Mouse (Mus musculus) neural tube, embryonic 15.5 days (tissue): ENCODE data around the gene Arhgef6. TPM values are rescaled to one million over a fixed set of nuclear protein-coding genes. Genes with fewer than 3 reads are reported as not detected.

Source experiments
- ATAC-seq: fragments of 200-750 bp; cut with Nextera tagmentation; 2 replicates; pipeline ENCODE4 v1.8.0; 2017; ENCODE audit warnings: mild to moderate bottlenecking, moderate TSS enrichment, moderate library complexity; ENCODE audit not compliant: low FRiP score
- H3K27ac ChIP-seq: fragments of 300-500 bp; sonication (generic); replicated peaks from 2 replicates; pipeline ENCODE4 v1.5.1; 2015; ENCODE audit warnings: mild to moderate bottlenecking, inconsistent platforms
- H3K27me3 ChIP-seq: fragments of 300-500 bp; sonication (generic); replicated peaks from 2 replicates; pipeline ENCODE4 v1.6.1; 2015; ENCODE audit warnings: inconsistent platforms
- H3K36me3 ChIP-seq: fragments of 300-500 bp; sonication (generic); 2 replicates; pipeline ENCODE4 v1.6.1; 2015; ENCODE audit warnings: inconsistent platforms
- H3K4me1 ChIP-seq: fragments of 300-500 bp; sonication (generic); 2 replicates; pipeline ENCODE4 v1.6.1; 2015; ENCODE audit warnings: inconsistent platforms
- H3K4me2 ChIP-seq: fragments of 300-500 bp; sonication (generic); 2 replicates; pipeline ENCODE4 v1.6.1; 2015; ENCODE audit warnings: inconsistent platforms, mild to moderate bottlenecking, moderate library complexity
- H3K4me3 ChIP-seq: fragments of 300-500 bp; sonication (generic); replicated peaks from 2 replicates; pipeline ENCODE4 v1.5.1; 2015; ENCODE audit warnings: mild to moderate bottlenecking, inconsistent platforms
- H3K9ac ChIP-seq: fragments of 300-500 bp; sonication (generic); replicated peaks from 2 replicates; pipeline ENCODE4 v1.6.1; 2015; ENCODE audit warnings: mild to moderate bottlenecking, inconsistent platforms
- H3K9me3 ChIP-seq: fragments of 300-500 bp; sonication (generic); replicated peaks from 2 replicates; pipeline ENCODE4 v1.6.1; 2016; ENCODE audit warnings: inconsistent platforms
- WGBS: fragments of 180-500 bp; shearing (Covaris S2); methylation state at CpG from one replicate; pipeline ENCODE4 v1.1.7; 2015; ENCODE audit warnings: mixed read lengths; 5-methylcytosine and 5-hydroxymethylcytosine counted together
- polyA plus RNA-seq: library from polyadenylated mRNA; unstranded; fragments of >200 nt; fragmentation: Nextera tagmentation; extraction: Ambion mirVana; gene quantifications from 2 replicates; pipeline ENCODE4 v1.2.1, GENCODE M21; 2015

The Arhgef6 gene
- polyA plus RNA-seq: 5.6 and 9.8 TPM in 2 replicates

DNA sequence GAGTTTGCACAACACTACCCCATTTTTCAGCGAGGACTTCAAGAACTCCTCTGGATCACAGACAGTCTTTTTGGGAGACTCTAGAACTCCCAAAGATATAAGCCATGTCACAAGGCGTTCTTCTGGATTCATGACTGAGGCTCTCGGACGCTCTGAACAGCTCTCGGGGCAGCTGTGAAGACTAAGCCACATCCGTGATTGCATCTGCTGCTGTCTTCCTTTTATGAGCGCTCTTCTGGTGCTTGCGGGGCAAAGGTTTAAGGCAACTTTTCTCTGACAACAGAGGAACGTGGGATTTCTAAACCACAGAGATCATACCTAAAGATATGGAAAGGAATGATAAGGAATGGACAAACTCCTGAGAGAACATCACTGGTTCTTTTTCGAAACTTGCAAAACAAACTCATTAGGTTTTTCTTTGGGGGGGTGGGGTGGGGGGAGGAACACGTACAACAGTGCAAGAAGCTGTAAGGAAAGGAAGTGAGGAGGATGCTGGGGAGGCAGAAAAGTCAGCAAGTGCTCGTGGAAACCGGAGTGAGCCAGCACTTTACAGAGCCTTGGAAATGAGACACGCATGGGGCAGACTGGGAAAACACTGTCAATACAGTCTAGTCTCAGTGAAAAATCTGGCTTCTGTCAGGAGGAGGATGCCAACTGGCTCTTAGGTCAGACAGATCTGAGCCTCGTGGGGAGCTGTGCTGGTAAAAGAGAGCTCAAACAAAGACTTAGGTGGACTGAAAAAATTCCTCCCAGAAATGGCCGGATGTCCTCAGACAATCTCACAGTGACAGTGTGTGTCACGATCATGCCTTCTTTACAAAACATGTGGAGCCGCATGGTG is at the start of gene Arhgef6:
Arhgef6 (minus strand) TSS at position 359 of the 841 bp plus-strand sequence.
- H3K36me3 ChIP-seq: no peaks in the 10 kb centered on the region
- no peak within 1 kb of the TSS for H3K9ac ChIP-seq
- H3K4me3 ChIP-seq: no peak within 1 kb of the TSS
- no peak within 1 kb of the TSS for H3K4me2 ChIP-seq
- H3K9me3 ChIP-seq: no peaks in the 10 kb centered on the region
- H3K27ac ChIP-seq: no peak within 1 kb of the TSS
- no peaks in the 10 kb centered on the region for H3K27me3 ChIP-seq
- WGBS: 67% methylated on average over 18 of the region's 18 CpGs
- ATAC-seq: no peak
- H3K4me1 ChIP-seq: no peaks in the 10 kb centered on the region

DNA sequence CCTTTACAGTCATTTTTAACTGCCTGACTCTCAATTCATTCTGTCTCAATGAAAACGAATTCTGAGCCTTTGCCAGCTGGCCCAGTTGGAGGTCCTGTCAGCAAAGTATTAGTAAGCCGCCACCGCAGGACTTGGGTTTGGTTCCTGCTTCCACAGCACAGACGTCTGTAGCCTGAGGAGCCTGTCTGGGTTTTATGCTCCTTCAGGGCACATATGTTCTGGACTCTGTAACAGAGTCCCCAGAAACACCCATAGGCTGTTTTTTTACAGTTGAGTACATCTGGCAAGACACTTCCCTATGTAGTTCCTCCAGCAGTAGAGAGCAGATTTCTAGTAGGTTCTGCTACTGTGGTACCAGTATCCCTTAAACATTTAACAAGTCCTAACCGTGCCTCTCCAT is 42.4 kb upstream of the Arhgef6 start:
- Histone ChIP-seq H3K36me3 (peaks cover 25% of the 10 kb centered on the region), H3K27me3 (no peaks in the 10 kb centered on the region), H3K9me3 (no peaks in the 10 kb centered on the region), H3K4me3 (no peak overlapping the region), H3K4me2 (no peak overlapping the region), H3K27ac (no peak overlapping the region), H3K9ac (no peak overlapping the region), H3K4me1 (no peaks in the 10 kb centered on the region)
- no peak for ATAC-seq
- 58% methylated on average over 5 of the region's 5 CpGs for WGBS

DNA sequence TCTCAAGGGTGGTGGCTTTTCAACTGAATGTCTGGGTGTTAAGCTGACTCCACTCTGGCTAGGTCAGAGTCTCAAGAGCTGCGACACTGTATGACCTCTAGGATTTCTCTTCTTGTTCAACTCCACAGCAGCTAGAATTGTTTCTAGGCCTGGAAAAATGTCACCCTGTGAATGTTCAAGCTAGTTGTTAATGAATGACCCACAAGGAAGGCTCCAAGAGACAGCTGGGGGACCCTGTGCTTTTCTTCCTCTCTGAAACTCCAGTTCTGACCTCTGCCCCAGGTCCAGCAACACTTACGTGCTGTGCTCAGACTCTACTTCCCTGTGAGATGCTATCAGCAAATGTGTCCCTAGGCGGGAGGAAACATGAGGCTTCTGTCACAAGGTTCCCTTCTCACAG is 40.0 kb upstream of the Arhgef6 start:
- Histone ChIP-seq H3K27me3 (no peaks in the 10 kb centered on the region), H3K4me3 (no peak overlapping the region), H3K4me2 (no peak overlapping the region), H3K36me3 (peaks cover 17% of the 10 kb centered on the region), H3K9me3 (no peaks in the 10 kb centered on the region), H3K27ac (no peak overlapping the region), H3K9ac (no peak overlapping the region), H3K4me1 (no peaks in the 10 kb centered on the region)
- no peak for ATAC-seq
- WGBS: 91% methylated on average over 3 of the region's 3 CpGs

DNA sequence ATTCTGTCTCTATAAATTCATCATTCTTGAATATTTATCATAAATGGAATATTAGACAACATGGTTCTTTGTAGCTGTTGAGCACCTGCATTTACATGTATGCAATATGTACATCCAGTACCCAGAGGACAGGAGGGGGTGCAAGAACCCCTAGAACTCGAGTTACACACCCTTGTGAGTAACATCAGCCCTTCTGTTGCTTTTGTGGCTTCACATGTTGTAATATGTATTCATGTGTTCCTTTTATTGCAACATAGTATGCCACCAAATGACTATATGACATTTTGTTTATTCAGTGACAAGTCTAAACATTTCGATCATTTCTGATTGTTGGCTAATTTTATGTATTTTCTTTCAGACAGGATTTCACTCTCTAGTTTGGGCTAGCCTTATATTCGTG is 38.6 kb upstream of the Arhgef6 start:
- Histone ChIP-seq H3K4me1 (no peaks in the 10 kb centered on the region), H3K9ac (no peak overlapping the region), H3K9me3 (no peaks in the 10 kb centered on the region), H3K27ac (no peak overlapping the region), H3K36me3 (peaks cover 14% of the 10 kb centered on the region), H3K4me3 (no peak overlapping the region), H3K4me2 (no peak overlapping the region), H3K27me3 (no peaks in the 10 kb centered on the region)
- 81% methylated on average over 3 of the region's 3 CpGs for WGBS
- no peak for ATAC-seq

DNA sequence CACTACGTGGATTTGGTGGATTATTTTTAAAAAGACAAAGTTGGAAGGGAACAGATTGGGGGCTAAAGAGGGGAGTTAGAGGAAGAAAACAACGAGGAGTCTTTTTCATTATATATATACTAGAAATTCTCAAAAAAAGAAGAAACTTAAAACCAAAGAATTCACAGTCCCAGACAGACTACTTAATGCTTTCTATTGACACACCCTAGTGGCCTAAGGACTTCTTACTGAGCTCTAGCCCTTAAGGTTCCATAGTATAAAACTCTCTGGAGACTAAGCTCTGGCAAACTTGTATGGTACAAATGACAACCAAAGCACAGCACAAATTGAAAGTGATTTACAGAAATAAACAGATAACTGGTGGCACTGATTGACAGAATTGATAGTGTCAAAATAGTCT is 35.5 kb upstream of the Arhgef6 start:
- H3K9ac ChIP-seq: no peak overlapping the region
- WGBS: 77% methylated on average over 2 of the region's 2 CpGs

DNA sequence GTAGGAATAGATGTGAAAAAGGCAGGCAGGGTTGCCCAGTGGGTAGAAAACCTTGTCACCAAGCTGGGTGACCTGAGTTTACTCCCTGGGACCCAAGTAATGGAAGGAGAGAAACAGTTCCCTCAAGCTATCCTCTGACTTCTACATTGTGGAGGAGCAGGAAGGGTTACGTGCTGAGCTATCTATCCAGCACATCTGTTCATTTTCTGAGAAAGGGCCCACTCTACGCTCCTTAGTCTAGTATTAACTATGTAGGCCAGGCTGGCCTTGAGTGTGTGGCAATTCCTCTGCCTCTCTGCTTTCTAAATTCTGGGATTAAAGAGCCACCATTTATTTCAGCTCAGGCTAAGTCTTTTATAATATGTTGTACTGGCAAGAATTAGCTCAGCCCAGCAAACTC is 35.0 kb upstream of the Arhgef6 start:
- Histone ChIP-seq H3K27ac (no peak overlapping the region), H3K4me1 (no peaks in the 10 kb centered on the region), H3K9ac (no peak overlapping the region), H3K36me3 (peaks cover 5% of the 10 kb centered on the region), H3K4me2 (no peak overlapping the region), H3K27me3 (no peaks in the 10 kb centered on the region), H3K9me3 (no peaks in the 10 kb centered on the region), H3K4me3 (no peak overlapping the region)
- ATAC-seq: no peak
- 90% methylated on average over 2 of the region's 2 CpGs for WGBS

More for the DNA sequence above, 35.5 kb upstream of the Arhgef6 start:
- no peak for ATAC-seq
- H3K27ac ChIP-seq: no peak overlapping the region
- no peak overlapping the region for H3K4me2 ChIP-seq
- H3K4me3 ChIP-seq: no peak overlapping the region
- H3K36me3 ChIP-seq: peaks cover 9% of the 10 kb centered on the region
- no peaks in the 10 kb centered on the region for H3K4me1 ChIP-seq
- no peaks in the 10 kb centered on the region for H3K9me3 ChIP-seq
- H3K27me3 ChIP-seq: no peaks in the 10 kb centered on the region

DNA sequence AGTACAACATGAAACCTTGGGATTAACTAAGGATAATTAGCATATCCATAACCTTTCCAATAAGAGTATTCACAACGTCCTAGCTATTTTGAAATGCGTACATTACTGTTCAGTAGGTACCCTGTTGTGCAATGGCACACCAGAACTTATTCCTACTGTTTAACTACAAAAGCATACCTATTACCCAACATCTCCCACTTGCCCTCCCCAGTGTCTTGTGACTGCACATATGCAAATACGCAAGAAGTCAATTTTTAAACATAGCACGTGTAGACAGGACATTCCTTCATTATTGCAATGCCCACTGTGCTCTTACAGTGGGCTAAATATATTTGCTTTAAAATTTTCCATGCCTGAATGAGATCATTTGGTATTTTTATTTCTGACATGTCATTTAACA is 34.4 kb upstream of the Arhgef6 start:
- no peak overlapping the region for H3K4me2 ChIP-seq
- H3K36me3 ChIP-seq: peaks cover 3% of the 10 kb centered on the region
- no peak overlapping the region for H3K4me3 ChIP-seq
- no peaks in the 10 kb centered on the region for H3K4me1 ChIP-seq
- WGBS: 87% methylated on average over 4 of the region's 4 CpGs
- ATAC-seq: no peak
- H3K9ac ChIP-seq: no peak overlapping the region
- H3K27ac ChIP-seq: no peak overlapping the region
- H3K27me3 ChIP-seq: no peaks in the 10 kb centered on the region
- no peaks in the 10 kb centered on the region for H3K9me3 ChIP-seq

DNA sequence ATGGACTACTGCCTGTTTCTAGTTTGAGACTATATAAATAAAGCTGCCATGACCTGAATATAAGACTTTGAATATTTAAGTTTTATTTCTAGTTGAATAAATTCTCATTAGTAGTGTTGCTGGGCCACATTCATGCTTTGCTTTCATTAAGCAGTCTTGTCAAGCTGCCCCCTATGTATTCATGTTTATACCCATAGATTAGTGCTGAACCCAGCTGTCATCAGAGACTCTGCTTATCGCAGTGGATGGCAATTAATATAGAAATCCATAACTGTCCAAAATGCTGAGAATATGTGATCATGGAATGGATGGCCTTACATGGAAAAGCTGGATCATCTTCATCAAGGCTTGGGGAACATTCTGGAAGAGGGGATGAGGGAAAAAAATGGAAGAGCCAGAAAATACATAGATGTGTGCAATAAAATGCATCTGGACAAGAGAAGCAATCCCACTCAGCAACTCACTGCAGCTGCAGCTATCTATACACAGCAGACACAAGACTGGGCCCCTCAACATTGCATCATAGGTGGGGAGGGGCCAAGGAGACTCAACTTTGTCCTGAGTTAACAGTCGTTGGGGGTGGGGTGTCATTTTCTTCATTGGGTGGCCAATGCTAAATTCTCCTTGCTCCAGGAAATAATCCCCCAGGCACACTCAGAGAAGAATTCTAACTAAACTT is 26.5 kb upstream of the Arhgef6 start:
- no peaks in the 10 kb centered on the region for H3K4me1 ChIP-seq
- no peaks in the 10 kb centered on the region for H3K9me3 ChIP-seq
- H3K27me3 ChIP-seq: no peaks in the 10 kb centered on the region
- WGBS: 61% methylated on average over 2 of the region's 2 CpGs
- no peak overlapping the region for H3K27ac ChIP-seq
- no peak overlapping the region for H3K4me3 ChIP-seq
- H3K36me3 ChIP-seq: no peaks in the 10 kb centered on the region
- ATAC-seq: no peak
- no peak overlapping the region for H3K9ac ChIP-seq
- H3K4me2 ChIP-seq: no peak overlapping the region

DNA sequence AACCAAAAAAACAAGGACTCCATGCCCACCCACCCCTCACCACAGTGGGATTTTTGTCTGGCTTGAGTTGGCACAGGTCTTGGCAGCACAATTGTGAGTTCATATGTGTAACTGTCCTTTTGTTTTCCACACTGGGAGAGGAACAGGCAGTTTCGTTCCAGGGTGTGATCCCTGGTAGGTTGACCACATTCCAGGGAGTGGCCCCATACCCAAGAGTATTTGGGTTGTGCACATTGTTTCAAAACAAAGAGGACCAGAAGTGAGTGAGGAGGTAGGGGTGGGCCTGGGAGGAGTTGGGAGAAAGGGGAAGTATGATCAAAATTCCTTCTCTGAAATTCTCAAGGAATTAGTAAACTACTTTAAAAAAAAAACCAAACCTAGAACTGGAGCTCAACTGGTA is 20.8 kb upstream of the Arhgef6 start:
- ATAC-seq: no peak
- H3K9ac ChIP-seq: no peak overlapping the region
- WGBS: 40% methylated on average over 1 of the region's 1 CpGs
- no peaks in the 10 kb centered on the region for H3K36me3 ChIP-seq
- no peak overlapping the region for H3K4me3 ChIP-seq
- no peaks in the 10 kb centered on the region for H3K9me3 ChIP-seq
- H3K4me1 ChIP-seq: no peaks in the 10 kb centered on the region
- no peak overlapping the region for H3K4me2 ChIP-seq
- H3K27ac ChIP-seq: no peak overlapping the region
- no peaks in the 10 kb centered on the region for H3K27me3 ChIP-seq

DNA sequence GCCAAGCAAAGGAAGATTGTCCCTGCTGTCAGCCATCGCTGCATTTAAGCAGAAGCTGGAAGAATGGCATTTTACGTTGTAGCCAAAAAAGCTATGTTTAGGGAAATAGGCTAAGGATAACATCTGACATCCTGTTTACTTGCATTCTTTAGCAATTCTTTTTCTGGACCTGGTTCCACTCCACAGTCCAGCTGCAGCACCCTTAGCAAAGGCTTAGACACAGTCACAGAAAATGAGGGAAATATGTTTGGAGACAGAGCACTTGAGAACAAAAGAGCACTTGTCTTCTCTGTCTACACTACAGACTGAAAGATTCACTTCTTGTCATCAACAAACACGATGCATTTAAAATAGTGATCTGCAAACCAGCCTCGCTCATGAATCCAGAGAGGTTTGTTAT is 691 bp upstream of the Arhgef6 start:
- no peak for ATAC-seq
- no peaks in the 10 kb centered on the region for H3K9me3 ChIP-seq
- no peak overlapping the region for H3K9ac ChIP-seq
- 78% methylated on average over 4 of the region's 4 CpGs for WGBS
- no peaks in the 10 kb centered on the region for H3K27me3 ChIP-seq
- no peak overlapping the region for H3K4me2 ChIP-seq
- no peaks in the 10 kb centered on the region for H3K36me3 ChIP-seq
- no peak overlapping the region for H3K27ac ChIP-seq
- H3K4me1 ChIP-seq: no peaks in the 10 kb centered on the region
- H3K4me3 ChIP-seq: no peak overlapping the region

DNA sequence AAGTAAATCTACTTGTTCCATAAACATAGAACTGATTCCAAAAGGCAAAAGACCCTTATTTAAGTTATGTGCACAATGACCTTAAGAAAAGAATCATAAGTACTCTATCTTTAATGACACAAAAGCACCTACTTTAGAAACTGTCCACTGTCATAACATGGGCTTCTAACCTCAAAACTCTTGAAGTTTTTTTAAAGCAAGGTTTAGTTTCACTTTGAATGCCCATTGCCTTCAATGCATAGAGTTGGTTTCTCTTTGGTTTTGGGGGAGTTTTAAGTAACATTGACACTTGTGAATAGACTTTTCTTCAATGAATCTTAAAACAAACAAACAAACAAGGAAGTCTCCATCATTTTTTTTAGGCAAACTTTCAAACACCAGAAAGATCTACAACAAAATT is 947 bp downstream of the Arhgef6 start:
- Histone ChIP-seq H3K27ac (no peak overlapping the region), H3K9me3 (no peaks in the 10 kb centered on the region), H3K9ac (no peak overlapping the region), H3K27me3 (no peaks in the 10 kb centered on the region), H3K4me2 (no peak overlapping the region), H3K36me3 (no peaks in the 10 kb centered on the region), H3K4me1 (no peaks in the 10 kb centered on the region), H3K4me3 (no peak overlapping the region)
- no peak for ATAC-seq

DNA sequence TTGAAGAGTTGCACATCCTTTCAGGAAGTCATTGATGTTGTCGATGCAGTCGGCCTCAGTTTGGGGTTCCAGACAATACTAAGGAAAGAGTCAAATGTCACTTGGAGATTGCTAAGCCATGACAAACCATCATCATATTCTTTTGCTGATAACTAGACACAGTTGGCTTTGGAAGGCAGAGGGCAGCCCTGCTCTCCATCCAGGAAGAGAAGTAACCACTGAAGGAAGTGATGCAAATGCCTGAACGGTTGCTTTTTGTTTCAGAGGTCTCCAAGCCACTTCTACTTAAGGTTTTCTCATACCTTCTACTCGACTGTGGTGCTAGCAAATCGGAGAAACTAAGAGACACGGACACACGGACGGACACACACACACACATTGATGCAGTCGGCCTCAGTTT is 1.6 kb downstream of the Arhgef6 start:
- H3K4me2 ChIP-seq: no peak overlapping the region
- H3K27ac ChIP-seq: no peak overlapping the region
- 90% methylated on average over 9 of the region's 9 CpGs for WGBS
- H3K4me1 ChIP-seq: no peaks in the 10 kb centered on the region
- no peak overlapping the region for H3K4me3 ChIP-seq
- ATAC-seq: no peak
- H3K27me3 ChIP-seq: no peaks in the 10 kb centered on the region
- H3K9me3 ChIP-seq: no peaks in the 10 kb centered on the region
- H3K9ac ChIP-seq: no peak overlapping the region
- H3K36me3 ChIP-seq: no peaks in the 10 kb centered on the region
